Mouse (Mus musculus): Measurements from ENCODE around the gene Actl6b.
"Not testable (repeated sequence)": the region's sequence is repeated elsewhere in the genome, so short reads cannot be mapped to it uniquely, and the experiment has no call there.

Actl6b gene

DNA sequence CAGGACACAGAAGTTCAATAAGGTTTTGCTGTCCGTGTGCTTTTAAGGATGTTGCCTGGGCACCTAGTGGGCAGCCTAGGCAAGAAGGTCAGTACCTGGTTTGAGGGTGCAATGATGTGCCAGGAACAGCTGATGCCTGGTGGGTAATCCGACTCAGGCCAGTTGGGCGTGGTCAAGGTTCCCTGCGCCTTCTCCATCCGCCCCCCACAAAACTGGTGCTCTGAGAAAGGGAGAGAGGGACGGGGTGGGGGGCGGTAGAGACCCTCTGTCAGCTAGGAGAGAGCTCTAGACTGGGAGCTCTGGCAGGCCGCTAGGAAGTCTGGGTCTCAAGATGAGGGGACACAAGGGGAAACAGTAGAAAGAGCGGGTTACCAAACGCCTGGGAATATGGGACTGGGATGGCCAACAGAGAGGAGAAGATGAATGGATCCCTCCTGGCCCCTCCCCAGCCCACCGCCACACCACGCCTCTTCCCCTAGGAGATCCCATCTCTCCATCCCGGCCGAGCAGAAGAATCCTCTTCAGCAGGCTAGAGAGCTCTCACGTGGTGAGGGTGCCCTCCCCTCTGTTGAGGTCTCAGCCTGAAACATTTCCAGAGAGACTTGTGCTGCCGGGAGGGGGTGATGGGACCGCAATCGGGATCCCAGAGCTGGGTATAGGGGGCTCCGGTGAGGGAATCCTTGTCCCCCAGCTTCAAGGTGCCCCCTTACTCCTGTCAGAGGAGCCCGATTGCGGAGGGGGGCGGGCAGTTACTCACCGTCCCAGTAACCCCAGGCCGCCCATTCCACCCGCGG lies 54.7 kb downstream of the Actl6b start:
- DNase-seq, result no peak

DNA sequence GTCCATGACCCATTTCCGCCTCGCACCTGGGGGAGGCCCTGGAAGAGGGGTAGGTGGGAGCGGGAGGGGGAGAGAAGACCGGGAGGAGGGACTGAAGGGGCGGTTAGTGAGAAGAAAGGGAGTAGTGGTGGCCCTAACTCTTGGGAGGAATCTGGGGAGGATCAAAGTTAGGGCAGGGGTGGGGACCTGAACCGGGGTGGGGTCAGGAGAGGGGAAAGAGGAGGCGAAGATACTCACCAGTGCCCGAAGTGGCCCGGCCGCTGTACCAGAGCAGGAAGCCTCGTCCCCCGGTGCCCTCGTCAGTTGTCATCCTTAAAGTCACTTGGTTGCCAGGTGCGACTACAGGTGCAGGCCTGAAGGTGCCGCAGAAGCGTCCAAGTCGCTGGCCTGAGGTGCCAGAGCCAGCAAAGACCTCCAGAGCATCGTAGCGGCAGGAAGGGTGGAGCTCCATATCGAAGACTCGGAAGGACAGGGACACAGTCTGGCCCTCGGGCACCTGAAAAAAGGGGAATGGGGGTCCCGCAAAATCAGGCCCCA lies 55.4 kb downstream of the Actl6b start:
- DNase-seq, result peak in 1 of 2 experiments; percentile 33

DNA sequence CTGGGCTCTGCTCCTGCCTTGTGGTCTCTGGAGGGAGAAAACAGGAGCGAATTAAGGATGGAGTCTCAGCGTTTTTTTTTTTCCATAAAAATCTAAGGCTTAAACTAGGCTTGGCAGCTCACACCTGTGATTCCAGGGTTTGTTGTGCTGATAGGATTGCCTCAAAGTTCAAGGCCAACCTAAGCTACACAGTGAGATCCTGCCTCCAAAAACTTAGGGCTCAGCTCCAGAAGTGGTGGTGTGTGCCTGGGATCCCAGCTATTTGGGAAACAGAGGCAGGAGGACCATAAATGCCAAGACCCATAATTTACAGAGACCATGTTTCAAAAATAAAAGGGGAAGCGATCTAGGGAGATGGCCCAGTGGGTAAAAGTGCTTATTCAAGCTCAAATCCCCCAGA lies 56.0 kb downstream of the Actl6b start:
- DNase-seq, result no peak

DNA sequence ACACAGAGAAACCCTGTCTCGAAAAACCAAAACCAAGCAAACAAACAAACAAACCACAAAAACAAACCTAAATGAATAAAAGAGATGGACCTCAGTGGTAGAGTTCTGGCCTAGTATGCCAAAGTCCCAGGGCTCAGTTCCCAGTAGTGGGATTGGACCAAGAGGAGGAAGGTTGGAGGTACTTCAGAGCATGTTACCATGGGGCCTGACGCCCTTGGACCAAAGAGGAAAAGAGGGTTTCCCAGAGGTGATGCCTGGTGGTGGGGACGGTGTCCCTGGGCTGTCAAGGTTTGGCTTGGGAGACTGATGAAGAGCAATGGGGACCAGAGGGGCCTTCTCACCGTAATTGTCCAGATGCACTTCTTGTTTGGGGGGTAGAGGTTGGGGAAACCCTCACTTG lies 56.7 kb downstream of the Actl6b start:
- DNase-seq, result no peak

DNA sequence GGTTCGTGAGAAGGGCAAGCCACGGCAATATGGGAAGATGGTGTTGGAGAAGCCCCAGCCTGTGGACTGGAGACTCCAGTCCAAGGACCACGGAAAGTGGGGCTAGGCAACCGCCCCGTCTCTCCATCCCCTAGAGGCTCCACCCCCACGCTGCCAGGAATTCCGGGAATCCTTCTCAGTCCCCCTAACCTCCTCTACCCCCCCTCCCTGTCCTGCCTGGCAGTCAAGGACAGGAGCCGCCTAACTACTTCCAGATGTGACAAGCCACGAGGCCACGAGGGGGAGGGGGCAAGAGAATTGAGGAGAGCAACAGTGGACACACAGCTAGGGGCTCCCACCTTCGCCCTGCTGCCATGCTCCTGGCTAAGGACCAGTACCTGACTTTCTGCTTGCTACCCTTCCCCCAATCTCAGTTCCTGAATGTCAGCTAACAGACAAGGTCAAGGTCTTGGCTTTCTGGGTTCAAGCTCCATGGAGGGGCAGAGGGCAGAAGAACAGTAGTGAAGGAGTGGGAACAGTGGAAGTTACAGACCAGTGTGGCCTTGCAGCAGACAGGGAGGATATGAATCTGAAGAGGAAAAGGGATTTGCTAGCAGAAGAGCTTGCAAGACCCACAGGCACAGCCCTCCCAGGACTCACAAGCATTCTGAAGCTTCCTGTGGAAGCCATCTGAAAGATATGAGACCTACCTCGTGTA lies 57.4 kb downstream of the Actl6b start:
- DNase-seq, result peak; percentile 79 to 84

DNA sequence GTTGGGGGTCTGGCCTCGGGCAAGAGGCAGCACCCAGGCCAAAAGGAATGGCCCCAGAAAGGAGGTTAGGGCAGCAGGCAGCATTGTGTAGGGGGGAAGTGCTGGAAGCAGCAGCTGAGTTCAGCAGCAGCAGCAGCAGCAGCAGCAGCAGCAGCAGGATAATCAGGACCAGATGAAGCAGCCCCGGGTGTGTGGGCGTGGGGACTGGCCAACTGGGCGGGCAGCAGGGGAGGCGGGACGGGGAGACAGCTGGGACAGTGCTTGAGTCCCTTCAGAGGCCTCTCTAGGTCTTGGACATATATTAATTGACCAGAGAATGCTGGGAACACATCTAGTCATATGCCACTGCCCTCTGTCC lies 57.9 kb downstream of the Actl6b start:
- DNase-seq, result peak in 1 of 2 experiments; percentile 61

DNA sequence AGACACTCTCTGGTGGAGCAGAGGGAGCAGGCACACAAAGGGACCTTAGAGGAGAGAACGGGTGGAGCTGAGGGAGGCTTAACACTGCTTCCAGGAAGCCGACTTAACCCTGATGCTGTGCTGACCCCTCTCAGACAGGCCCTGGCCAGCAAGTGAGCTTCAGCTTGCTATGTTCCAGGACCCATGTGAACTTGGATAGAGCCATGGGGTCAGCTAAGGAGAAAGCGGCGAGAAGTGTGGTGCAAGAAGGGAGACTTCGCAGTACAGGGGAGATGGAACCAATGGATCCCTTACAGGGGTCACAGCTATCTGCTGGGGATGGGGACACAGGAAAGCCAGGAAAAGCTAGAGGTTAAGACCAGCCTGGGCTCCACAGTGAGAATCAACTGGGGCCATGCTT lies 59.8 kb downstream of the Actl6b start:
- DNase-seq, result no peak

DNA sequence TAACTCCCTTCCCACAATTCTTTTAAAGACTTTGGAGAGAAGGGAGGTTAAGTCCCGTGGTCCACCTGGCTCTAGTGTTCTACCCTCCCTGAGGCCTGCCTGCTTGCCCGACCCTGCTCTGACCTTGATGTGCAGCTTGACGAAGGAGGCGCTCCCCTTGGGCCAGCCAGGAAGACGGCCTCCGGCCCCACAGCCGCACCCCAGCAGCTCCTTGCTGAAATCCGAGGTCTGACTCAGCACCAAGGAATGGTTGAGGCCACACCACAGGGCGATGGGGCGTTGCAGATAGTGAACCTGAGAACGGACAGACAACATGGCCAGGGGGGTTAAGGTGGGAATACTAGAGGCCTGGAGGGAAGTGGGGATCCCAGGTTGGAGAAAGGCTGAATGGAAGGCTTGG lies 60.2 kb downstream of the Actl6b start, which contains the start of gene Pcolce:
TSS of gene Pcolce (minus strand) at position 235 of the 400 bp plus-strand sequence.
- DNase-seq, result peak in 1 of 2 experiments; percentile 24

DNA sequence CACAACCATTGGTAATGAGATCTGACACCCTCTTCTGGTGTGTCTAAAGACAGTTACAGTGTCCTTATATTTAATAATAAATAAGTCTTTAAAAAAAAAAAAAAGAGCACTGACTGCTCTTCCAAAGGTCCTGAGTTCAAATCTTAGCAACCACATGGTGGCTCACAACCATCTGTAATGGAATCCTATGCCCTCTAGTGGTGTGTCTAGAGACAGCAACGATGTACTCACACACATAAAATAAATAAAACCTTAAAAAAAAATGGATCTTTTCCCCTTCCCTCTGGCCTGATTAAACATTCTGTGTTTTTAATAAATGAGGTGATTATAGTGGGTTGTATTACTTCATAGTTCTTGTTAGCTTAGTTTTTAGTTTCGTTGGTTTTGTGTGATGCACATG lies 61.6 kb downstream of the Actl6b start:
- DNase-seq, result not testable (repeated sequence)

DNA sequence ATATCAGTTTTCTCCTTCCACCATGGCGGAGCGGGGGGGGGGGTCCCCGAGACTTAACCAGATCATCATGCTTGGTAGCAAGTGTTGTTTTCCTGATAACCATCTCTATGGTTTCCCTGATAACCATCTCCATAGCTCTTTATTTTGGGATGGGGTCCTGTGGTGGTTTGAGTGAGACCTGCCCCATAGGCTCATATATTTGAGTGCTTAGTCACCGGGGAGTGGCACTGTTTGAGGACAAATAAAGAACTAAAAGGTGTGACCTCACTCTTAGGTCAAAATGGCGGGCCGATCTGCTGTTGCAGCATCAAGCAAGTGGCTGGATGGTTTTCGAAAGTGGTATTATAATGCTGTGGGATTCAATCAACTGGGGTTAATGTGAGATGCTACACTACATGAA lies 62.0 kb downstream of the Actl6b start:
- DNase-seq, result no peak

Measured in kidney, postnatal 36 days (tissue).